9 mouse cellular contexts compared by ENCODE assay signal in genomic region chr2:115895717-115896116, GRCm38 (mm10).
A peak's percentile ranks its signal among the peaks of the same experiment; 100 is the strongest.
DNase-seq lines count a peak whose midpoint lies in the region; ATAC-seq lines count a peak whose summit lies in the region.
"Had no signal": no experiment of that assay in that cellular context is flagged by ENCODE, and none has a peak within 500 bp of the region (broad histone marks: within the 10 kb centered on the region; RNA-seq: fewer than 3 reads in every experiment).

No protein-coding gene starts in this region.

- no peaks in the 10 kb centered on the region for H3K27me3 ChIP-seq in kidney, embryonic 14.5 days (ENCODE audit: control insufficient read depth, insufficient read depth, low read length)

- no peak overlapping the region for H3K4me3 ChIP-seq in kidney, embryonic 14.5 days (ENCODE audit: low read length)

- H3K9ac ChIP-seq in kidney, embryonic 14.5 days (ENCODE audit: low read depth, low read length): no peak overlapping the region

- H3K4me2 ChIP-seq in kidney, embryonic 14.5 days (replicated peaks; ENCODE audit: low read depth, low read length): no peak overlapping the region

- no peaks in the 10 kb centered on the region; the same call in 1 of the 2 replicates for H3K36me3 ChIP-seq in kidney, embryonic 14.5 days (ENCODE audit: control insufficient read depth, insufficient read depth, low read length)

- WGBS in kidney, embryonic 14.5 days: 68% methylated on average over 3 of the region's 3 CpGs

- H3K4me1 ChIP-seq in kidney, embryonic 14.5 days (ENCODE audit: control insufficient read depth, insufficient read depth, low read length): peaks cover 41% of the 10 kb centered on the region

- peak; percentile 46 for DNase-seq in adrenal gland, postnatal 14 days
- no peak for DNase-seq in adrenal gland, adult 8-10 months
- DNase-seq in kidney, adult 8-10 months: no peak
- DNase-seq in urinary bladder, postnatal 14 days (ENCODE audit: low spot score): peak; percentile 10
- DNase-seq in urinary bladder, postnatal 36 days (ENCODE audit: low spot score in 2 of 2): no peak
- no peak for DNase-seq in embryo, embryonic 11 days
- no peak for DNase-seq in B cell, adult 2 months
- DNase-seq: cerebellum, adult 18-20 months had no signal

- ATAC-seq in kidney, embryonic 14.5 days (ENCODE audit: low FRiP score, low TSS enrichment): peak; percentile 20; the same call in 1 of the 2 replicates

- no peaks in the 10 kb centered on the region for H3K9me3 ChIP-seq in kidney, embryonic 14.5 days (ENCODE audit: control insufficient read depth, low read length)

- H3K27ac ChIP-seq in kidney, embryonic 14.5 days (ENCODE audit: low read depth, low read length): peak overlapping the region; percentile 74

Comparison
In these comparisons a context has a peak if more than half of its experiments do, and no peak if none do; other contexts are left out.
1. DNase-seq: peak in adrenal gland, postnatal 14 days (single experiment) and urinary bladder, postnatal 14 days (single experiment); none in adrenal gland, adult 8-10 months (single experiment), kidney, adult 8-10 months (0 of 2), urinary bladder, postnatal 36 days (0 of 2), embryo, embryonic 11 days (single experiment) and B cell, adult 2 months (0 of 2).